Mouse (Mus musculus): ENCODE results near the gene Fgfr2. TPM values are rescaled to one million over a fixed set of nuclear protein-coding genes. Genes with fewer than 3 reads are reported as not detected.
"Not testable (repeated sequence)": the region's sequence is repeated elsewhere in the genome, so short reads cannot be mapped to it uniquely, and the experiment has no call there.

Gene Fgfr2
- total and polyA plus RNA-seq, 3 experiments: 47.1 to 245 (median 178) TPM

DNA sequence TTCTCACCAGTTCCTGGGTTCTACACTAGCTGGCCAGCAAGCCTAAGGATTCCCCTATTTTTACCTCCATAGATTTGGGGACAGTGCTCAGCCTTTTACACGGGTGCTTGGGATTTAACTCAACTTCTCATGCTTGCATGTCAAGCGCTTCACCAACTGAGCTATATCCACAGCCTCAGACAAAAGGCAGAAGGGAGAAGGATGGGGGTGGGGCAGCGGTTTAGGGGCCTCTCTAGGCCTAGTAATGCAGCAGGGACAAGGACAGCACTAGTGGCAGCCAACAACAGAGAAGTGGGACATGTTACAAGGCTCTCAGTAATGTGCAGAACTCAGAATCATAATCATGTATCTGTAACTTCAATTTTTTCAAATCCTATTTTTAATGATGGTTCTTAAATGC is 1955.4 kb downstream of the Fgfr2 start:
- no peak for DNase-seq

DNA sequence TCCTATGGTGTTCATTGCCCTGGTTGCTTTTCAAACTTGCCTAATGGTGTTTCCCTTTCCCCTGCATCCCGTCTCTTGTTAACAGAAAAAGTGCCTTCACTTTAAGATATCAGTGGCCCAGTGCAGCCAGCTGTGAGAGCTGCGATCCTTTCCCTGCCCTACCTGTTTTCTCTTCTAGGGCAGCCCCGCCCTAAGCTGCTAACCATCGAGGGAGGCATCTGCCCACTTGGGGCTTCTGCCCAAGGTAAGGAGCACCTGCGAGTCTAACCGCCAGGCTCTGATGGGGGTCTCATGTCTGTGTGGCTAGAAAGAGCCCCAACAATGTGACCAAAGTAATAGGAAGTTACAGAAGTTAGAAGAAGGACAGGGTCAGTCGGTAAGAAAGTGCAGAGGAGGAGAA is 1960.9 kb downstream of the Fgfr2 start:
- DNase-seq: no peak

GRCm38 (mm10) chr7:131153044-131153443 is 1970.1 kb downstream of the Fgfr2 start:
- no peak for DNase-seq

DNA sequence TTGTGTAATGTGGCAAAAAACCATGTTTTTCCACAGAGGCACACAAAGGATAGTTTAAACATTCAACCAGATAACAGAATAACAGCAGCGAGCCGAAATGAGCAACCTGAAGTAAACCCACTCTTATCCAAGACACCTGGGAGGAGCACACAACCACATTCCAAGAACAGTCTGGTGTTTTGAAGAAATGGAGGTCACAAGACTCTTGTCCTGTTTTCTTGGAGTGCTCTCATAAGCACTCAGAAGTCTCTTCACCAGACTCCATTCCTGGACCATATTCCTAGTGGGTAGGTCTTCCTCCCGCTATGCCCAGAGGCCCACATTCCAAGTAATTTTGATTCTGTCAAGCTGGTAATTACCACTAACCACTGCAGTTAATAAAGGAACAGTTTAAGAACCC is 1973.0 kb downstream of the Fgfr2 start:
- DNase-seq: no peak

GRCm38 (mm10) chr7:131146214-131146613 is 1976.9 kb downstream of the Fgfr2 start, which contains the start of gene 4933402N03Rik:
TSS of gene 4933402N03Rik (minus strand) at chr7:131146314.
- no peak for DNase-seq

- DNase-seq: no peak
Measured at GRCm38 (mm10) chr7:131133181-131133580, 1990.0 kb downstream of the Fgfr2 start.

GRCm38 (mm10) chr7:131130021-131130420 is 1993.1 kb downstream of the Fgfr2 start:
- DNase-seq: no peak

DNA sequence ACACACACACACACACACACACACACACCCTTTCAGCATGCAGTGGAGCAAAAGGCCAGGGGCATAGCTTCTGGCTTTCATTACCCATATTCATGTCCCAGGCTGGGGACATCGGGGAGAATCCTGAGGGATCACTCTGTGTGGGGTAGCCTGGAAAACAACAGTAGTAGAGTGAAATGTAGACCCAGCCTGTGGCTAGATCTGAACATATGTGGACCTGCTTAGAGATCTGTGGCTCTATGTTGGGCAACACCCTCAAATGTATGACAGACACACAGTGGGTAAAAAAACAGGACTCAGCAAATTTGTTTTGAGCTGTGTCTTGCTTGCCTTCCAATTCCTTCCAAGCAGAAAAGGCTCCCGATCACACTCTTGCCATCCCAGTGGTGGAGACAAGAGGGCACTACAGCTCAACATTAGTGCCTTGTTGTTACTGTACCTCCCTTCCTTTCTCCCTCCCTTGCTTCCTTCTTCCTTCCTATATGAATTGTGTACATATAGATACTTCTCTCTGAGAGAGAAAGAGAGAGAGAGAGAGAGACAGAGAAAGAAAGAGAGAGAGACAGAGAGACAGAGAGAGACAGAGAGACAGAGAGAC is 2000.8 kb downstream of the Fgfr2 start:
- DNase-seq: no peak

GRCm38 (mm10) chr7:131114434-131114833 is 2008.7 kb downstream of the Fgfr2 start:
- no peak for DNase-seq

- peak; percentile 3 for DNase-seq
Measured at GRCm38 (mm10) chr7:131113676-131114075, 2009.5 kb downstream of the Fgfr2 start.

DNA sequence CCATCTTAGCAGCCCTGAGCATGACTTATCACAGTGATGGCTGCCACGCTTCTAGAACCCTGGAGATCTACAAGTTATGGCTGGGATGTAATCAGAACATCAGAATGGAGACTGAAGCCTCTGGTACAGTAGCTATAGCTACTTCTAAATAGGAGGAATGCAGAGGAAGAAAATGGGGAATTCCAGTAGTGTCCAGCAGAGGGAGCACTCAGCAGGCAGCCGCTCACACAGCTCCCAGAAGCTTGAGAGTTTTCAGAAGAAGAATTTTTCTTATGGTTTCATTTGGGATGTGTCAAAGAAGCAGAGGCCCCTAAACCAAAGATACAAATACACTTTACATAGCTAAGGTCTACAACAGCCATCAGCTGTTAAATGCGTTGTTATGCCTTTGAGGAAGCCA is 2010.7 kb downstream of the Fgfr2 start:
- DNase-seq: peak; percentile 23

DNA sequence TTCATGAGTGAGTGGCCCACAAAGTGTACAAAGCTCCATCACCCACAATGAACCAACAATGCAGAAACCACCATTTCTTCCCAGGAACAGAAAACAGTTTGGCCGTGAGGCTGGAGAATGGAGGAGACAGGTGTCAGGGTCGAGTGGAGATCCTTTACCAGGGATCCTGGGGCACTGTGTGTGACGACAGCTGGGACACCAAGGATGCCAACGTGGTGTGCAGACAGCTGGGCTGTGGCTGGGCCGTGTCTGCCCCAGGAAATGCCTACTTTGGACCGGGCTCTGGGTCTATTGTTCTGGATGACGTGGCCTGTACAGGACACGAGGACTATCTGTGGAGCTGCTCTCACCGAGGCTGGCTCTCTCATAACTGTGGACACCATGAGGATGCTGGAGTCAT is 2040.7 kb downstream of the Fgfr2 start:
- not testable (repeated sequence) for DNase-seq

DNA sequence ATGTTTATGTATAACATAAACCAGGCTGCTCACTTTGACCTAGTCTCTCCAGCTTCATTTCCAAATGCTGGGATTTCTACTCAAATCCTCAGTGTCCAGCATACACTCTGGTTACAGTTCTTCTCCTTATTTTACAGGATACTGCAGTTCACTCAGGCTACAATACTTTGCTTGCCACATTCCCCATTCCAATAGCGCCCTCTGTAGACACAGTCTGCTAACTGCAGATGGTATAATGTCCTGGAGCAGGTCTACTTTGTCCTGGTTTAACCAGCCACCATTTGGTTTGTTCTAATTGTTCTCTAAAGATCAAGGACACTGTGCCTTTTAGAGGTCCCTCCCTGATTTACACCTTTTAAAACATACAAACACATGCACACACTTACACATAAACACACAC is 2047.2 kb downstream of the Fgfr2 start:
- DNase-seq: peak; percentile 36

DNA sequence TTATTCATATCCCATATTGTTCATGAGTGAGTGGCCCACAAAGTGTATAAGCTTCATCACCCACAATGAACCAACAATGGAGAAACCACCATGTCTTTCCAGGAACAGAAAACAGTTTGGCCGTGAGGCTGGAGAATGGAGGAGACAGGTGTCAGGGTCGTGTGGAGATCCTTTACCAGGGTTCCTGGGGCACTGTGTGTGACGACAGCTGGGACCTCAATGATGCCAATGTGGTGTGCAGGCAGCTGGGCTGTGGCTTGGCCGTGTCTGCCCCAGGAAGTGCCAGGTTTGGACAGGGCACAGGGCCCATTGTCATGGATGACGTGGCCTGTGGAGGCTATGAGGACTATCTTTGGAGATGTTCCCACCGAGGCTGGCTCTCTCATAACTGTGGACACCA is 2049.1 kb downstream of the Fgfr2 start:
- DNase-seq: not testable (repeated sequence)

DNA sequence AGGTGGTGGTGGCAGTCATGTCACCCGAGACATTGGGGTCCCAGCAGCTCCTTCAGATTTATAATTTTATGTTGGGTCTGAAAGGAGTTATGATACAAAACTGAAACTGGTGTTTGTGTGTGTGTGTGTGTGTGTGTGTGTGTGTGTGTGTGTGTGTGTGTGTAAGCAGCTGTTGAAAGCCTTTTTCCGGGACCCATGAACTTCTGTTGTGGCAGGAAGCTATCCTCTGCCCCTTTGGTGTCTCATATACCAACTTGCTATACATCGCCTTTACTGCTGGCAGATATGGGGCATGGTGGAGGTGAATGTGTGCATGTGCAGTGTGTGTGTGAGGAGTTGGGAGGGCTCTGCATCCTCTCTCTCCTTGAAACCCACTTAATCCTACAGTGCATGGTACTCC is 2049.7 kb downstream of the Fgfr2 start:
- not testable (repeated sequence) for DNase-seq

- DNase-seq: peak; percentile 38
Measured at GRCm38 (mm10) chr7:131068191-131068590, 2055.0 kb downstream of the Fgfr2 start.

GRCm38 (mm10) chr7:131062541-131062940 is 2060.6 kb downstream of the Fgfr2 start:
- no peak for DNase-seq

- DNase-seq: not testable (repeated sequence)
Measured at GRCm38 (mm10) chr7:131059808-131060207, 2063.3 kb downstream of the Fgfr2 start.

- DNase-seq: not testable (repeated sequence)
Measured at GRCm38 (mm10) chr7:131057918-131058317, 2065.2 kb downstream of the Fgfr2 start.

DNA sequence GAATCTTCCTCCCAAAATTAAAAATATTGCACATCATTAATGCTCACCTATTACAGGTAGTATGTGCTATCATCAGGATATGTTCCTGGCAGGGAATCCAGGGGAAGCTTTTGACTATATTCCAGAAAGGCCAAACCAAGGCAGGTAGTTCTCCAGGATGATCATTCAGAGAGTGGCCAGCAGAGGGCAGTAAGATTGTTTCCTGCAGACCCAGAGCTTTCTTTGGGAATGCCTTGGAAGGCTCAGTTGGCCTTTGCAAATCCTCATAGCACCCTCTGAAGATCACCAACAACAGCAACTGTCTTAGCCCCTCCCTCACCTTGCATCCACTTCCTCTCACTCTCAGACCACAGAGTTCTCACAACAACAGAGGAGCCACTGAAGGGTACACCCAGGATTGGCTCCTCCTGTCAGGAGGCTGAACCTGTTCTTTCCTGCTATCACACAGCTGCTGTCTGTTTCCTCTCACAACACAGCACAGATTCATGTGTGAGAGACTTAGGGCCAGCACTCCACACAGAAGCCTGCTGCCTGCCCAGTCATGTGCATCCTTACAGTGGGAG is 2068.3 kb downstream of the Fgfr2 start:
- DNase-seq: no peak

GRCm38 (mm10) chr7:131049829-131050228 is 2073.3 kb downstream of the Fgfr2 start:
- not testable (repeated sequence) for DNase-seq

- DNase-seq: not testable (repeated sequence)
Measured at GRCm38 (mm10) chr7:131045258-131045835, 2077.8 kb downstream of the Fgfr2 start.

DNA sequence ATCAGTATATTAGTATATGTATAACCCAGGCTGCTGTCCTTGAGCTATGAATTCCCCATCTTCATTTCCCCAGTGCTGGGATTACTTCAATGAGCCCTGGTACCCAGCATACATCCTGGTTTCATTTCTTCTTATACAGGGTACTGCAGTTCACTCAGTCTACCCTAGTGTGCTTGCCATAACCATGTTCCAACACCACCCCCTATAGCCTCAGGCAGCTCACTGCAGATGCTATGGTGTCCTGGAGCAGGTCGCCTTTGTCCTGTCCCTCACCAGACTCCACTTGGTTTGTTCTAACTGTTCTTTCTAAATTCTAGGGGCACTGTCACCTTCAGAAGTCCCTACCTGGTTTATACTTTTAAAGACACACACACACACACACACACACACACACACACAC is 2080.5 kb downstream of the Fgfr2 start:
- DNase-seq: no peak

DNA sequence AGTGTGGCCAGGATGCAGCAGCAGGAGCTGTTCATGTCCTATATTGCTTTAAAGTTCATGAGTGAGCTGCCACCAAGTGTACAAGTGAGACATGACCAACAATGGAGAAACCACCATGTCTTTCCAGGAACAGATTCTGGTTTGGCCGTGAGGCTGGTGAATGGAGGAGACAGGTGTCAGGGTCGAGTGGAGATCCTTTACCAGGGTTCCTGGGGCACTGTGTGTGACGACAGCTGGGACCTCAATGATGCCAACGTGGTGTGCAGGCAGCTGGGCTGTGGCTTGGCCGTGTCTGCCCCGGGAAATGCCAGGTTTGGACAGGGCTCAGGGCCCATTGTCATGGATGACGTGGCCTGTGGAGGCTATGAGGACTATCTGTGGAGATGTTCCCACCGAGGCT is 2082.4 kb downstream of the Fgfr2 start:
- not testable (repeated sequence) for DNase-seq

All from adrenal gland, adult 2 months (tissue).